Mouse (Mus musculus) hindbrain, embryonic 14.5 days (tissue): Measurements from ENCODE around the gene Sox10. TPM values are rescaled to one million over a fixed set of nuclear protein-coding genes. Genes with fewer than 3 reads are reported as not detected.

Experiments
- ATAC-seq: fragments of 200-750 bp; cut with Nextera tagmentation; 2 replicates; pipeline ENCODE4 v1.8.0; 2017; ENCODE audit warnings: moderate number of reproducible peaks, mild to moderate bottlenecking, moderate TSS enrichment, moderate library complexity; ENCODE audit not compliant: low FRiP score
- DNase-seq: peaks from one replicate; pipeline ENCODE4 v3.0.0-alpha.2; 2015; ENCODE audit warnings: low spot score
- H3K27ac ChIP-seq: fragments of 300-500 bp; sonication (generic); 2 replicates; pipeline ENCODE4 v1.5.1; 2014; ENCODE audit warnings: mild to moderate bottlenecking, moderate library complexity
- H3K27me3 ChIP-seq: fragments of 300-500 bp; sonication (generic); 2 replicates; pipeline ENCODE4 v1.6.1; 2014; ENCODE audit warnings: mild to moderate bottlenecking, low read length, mixed read lengths; ENCODE audit not compliant: control insufficient read depth, insufficient read depth
- H3K36me3 ChIP-seq: fragments of 300-500 bp; sonication (generic); replicated peaks from 2 replicates; pipeline ENCODE4 v1.6.1; 2014; ENCODE audit not compliant: control insufficient read depth, insufficient read depth
- H3K4me1 ChIP-seq: fragments of 300-500 bp; sonication (generic); replicated peaks from 2 replicates; pipeline ENCODE4 v1.6.1; 2014; ENCODE audit warnings: antibody characterized with exemption, low read length, mixed read lengths; ENCODE audit not compliant: control insufficient read depth, insufficient read depth
- H3K4me2 ChIP-seq: fragments of 300-500 bp; sonication (generic); replicated peaks from 2 replicates; pipeline ENCODE4 v1.6.1; 2014; ENCODE audit warnings: mild to moderate bottlenecking, moderate library complexity
- H3K4me3 ChIP-seq: fragments of 300-500 bp; sonication (generic); replicated peaks from 2 replicates; pipeline ENCODE4 v1.5.1; 2014; ENCODE audit warnings: mild to moderate bottlenecking, low read length
- H3K9ac ChIP-seq: fragments of 300-500 bp; sonication (generic); 2 replicates; pipeline ENCODE4 v1.6.1; 2014
- H3K9me3 ChIP-seq: fragments of 300-500 bp; sonication (generic); 2 replicates; pipeline ENCODE4 v1.6.1; 2016; ENCODE audit warnings: low read length; ENCODE audit not compliant: control insufficient read depth
- WGBS: fragments of 180-500 bp; shearing (Covaris S2); extraction: QIAGEN DNeasy Blood & Tissue Kit; methylation state at CpG from one replicate; pipeline ENCODE4 v1.1.7; 2014; 5-methylcytosine and 5-hydroxymethylcytosine counted together
- polyA plus RNA-seq: library from polyadenylated mRNA; unstranded; fragments of >200 nt; fragmentation: Nextera tagmentation; extraction: Ambion mirVana; gene quantifications from 2 replicates; pipeline ENCODE4 v1.2.1, GENCODE M21; 2014

Gene Sox10
- polyA plus RNA-seq, 1 experiment from 2014 or later, result 8.9 TPM

- no peak overlapping the region for H3K27ac ChIP-seq
- H3K9me3 ChIP-seq, result no peaks in the 10 kb centered on the region
- no peak overlapping the region for H3K4me3 ChIP-seq
- no peaks in the 10 kb centered on the region for H3K27me3 ChIP-seq
- ATAC-seq (no peak), DNase-seq (no peak)
- 86% methylated on average over 8 of the region's 8 CpGs for WGBS
- H3K36me3 ChIP-seq, result no peaks in the 10 kb centered on the region
- no peak overlapping the region for H3K9ac ChIP-seq
- H3K4me2 ChIP-seq, result no peak overlapping the region
- peaks cover 21% of the 10 kb centered on the region for H3K4me1 ChIP-seq
Measured at GRCm38 (mm10) chr15:79195492-79195891, 30.5 kb upstream of the Sox10 start.

GRCm38 (mm10) chr15:79194946-79195345, 29.9 kb upstream of the Sox10 start:
- ATAC-seq (no peak), DNase-seq (no peak)
- Histone ChIP-seq H3K4me2 (no peak overlapping the region), H3K4me3 (no peak overlapping the region), H3K36me3 (no peaks in the 10 kb centered on the region), H3K9ac (no peak overlapping the region), H3K9me3 (no peaks in the 10 kb centered on the region), H3K27ac (no peak overlapping the region), H3K4me1 (peaks cover 21% of the 10 kb centered on the region), H3K27me3 (no peaks in the 10 kb centered on the region)
- WGBS, result 58% methylated on average over 2 of the region's 2 CpGs

GRCm38 (mm10) chr15:79194048-79194447, 29.0 kb upstream of the Sox10 start:
- WGBS, result 78% methylated on average over 9 of the region's 9 CpGs
- no peaks in the 10 kb centered on the region for H3K36me3 ChIP-seq
- H3K4me1 ChIP-seq, result peaks cover 21% of the 10 kb centered on the region
- H3K4me3 ChIP-seq, result no peak overlapping the region
- 0 out of 2 replicates have a peak overlapping the region, but pooled peaks have one; percentile 24 for H3K9ac ChIP-seq
- H3K9me3 ChIP-seq, result no peaks in the 10 kb centered on the region
- no peak for DNase-seq
- no peak overlapping the region for H3K4me2 ChIP-seq
- H3K27ac ChIP-seq, result peak overlapping the region; percentile 80
- no peak for ATAC-seq
- no peaks in the 10 kb centered on the region for H3K27me3 ChIP-seq

- Histone ChIP-seq H3K36me3 (no peaks in the 10 kb centered on the region), H3K4me2 (peak overlapping the region; percentile 32), H3K9me3 (no peaks in the 10 kb centered on the region), H3K27me3 (no peaks in the 10 kb centered on the region), H3K9ac (peak overlapping the region; percentile 24; the same call in 1 of the 2 replicates), H3K4me3 (no peak overlapping the region), H3K27ac (peak overlapping the region; percentile 80), H3K4me1 (peaks cover 21% of the 10 kb centered on the region)
- DNase-seq (peak; percentile 60), ATAC-seq (peak; percentile 87)
- 15% methylated on average over 24 of the region's 27 CpGs for WGBS
Measured at GRCm38 (mm10) chr15:79192885-79193845, 28.1 kb upstream of the Sox10 start.

- no peaks in the 10 kb centered on the region for H3K9me3 ChIP-seq
- DNase-seq, result no peak
- H3K9ac ChIP-seq, result no peak overlapping the region
- peak overlapping the region; percentile 80 for H3K27ac ChIP-seq
- no peaks in the 10 kb centered on the region for H3K27me3 ChIP-seq
- H3K4me2 ChIP-seq, result peak overlapping the region; percentile 32; the same call in 1 of the 2 replicates
- ATAC-seq, result peak; percentile 14; the same call in 1 of the 2 replicates
- WGBS, result 57% methylated on average over 6 of the region's 6 CpGs
- no peak overlapping the region for H3K4me3 ChIP-seq
- peaks cover 21% of the 10 kb centered on the region for H3K4me1 ChIP-seq
- no peaks in the 10 kb centered on the region for H3K36me3 ChIP-seq
Measured at GRCm38 (mm10) chr15:79192450-79192849, 27.4 kb upstream of the Sox10 start.

GRCm38 (mm10) chr15:79191426-79191825, 26.4 kb upstream of the Sox10 start:
- H3K27me3 ChIP-seq, result no peaks in the 10 kb centered on the region
- H3K9me3 ChIP-seq, result no peaks in the 10 kb centered on the region
- no peak overlapping the region for H3K4me2 ChIP-seq
- no peaks in the 10 kb centered on the region for H3K36me3 ChIP-seq
- peaks cover 21% of the 10 kb centered on the region for H3K4me1 ChIP-seq
- 98% methylated on average over 2 of the region's 2 CpGs for WGBS
- no peak overlapping the region for H3K9ac ChIP-seq
- no peak for DNase-seq
- H3K27ac ChIP-seq, result no peak overlapping the region
- no peak for ATAC-seq
- H3K4me3 ChIP-seq, result no peak overlapping the region

- no peak overlapping the region for H3K27ac ChIP-seq
Measured at GRCm38 (mm10) chr15:79187819-79188218, 22.8 kb upstream of the Sox10 start.

GRCm38 (mm10) chr15:79185213-79185612, 20.2 kb upstream of the Sox10 start:
- Histone ChIP-seq H3K27me3 (no peaks in the 10 kb centered on the region), H3K4me3 (no peak overlapping the region), H3K27ac (no peak overlapping the region), H3K4me1 (no peaks in the 10 kb centered on the region), H3K4me2 (no peak overlapping the region), H3K36me3 (no peaks in the 10 kb centered on the region), H3K9ac (no peak overlapping the region), H3K9me3 (no peaks in the 10 kb centered on the region)
- 82% methylated on average over 10 of the region's 10 CpGs for WGBS
- ATAC-seq (no peak), DNase-seq (no peak)

More at GRCm38 (mm10) chr15:79187819-79188218, 22.8 kb upstream of the Sox10 start:
- Histone ChIP-seq H3K4me3 (no peak overlapping the region), H3K9ac (no peak overlapping the region), H3K4me1 (peaks cover 3% of the 10 kb centered on the region), H3K27me3 (no peaks in the 10 kb centered on the region), H3K36me3 (no peaks in the 10 kb centered on the region), H3K4me2 (no peak overlapping the region), H3K9me3 (no peaks in the 10 kb centered on the region)
- ATAC-seq (no peak), DNase-seq (no peak)
- 93% methylated on average over 8 of the region's 8 CpGs for WGBS

GRCm38 (mm10) chr15:79176905-79177304, 11.9 kb upstream of the Sox10 start:
- DNase-seq (no peak), ATAC-seq (no peak)
- no peaks in the 10 kb centered on the region for H3K9me3 ChIP-seq
- no peaks in the 10 kb centered on the region for H3K4me1 ChIP-seq
- H3K27me3 ChIP-seq, result no peaks in the 10 kb centered on the region
- H3K4me3 ChIP-seq, result no peak overlapping the region
- no peak overlapping the region for H3K4me2 ChIP-seq
- no peak overlapping the region for H3K27ac ChIP-seq
- WGBS, result 50% methylated on average over 6 of the region's 6 CpGs
- H3K9ac ChIP-seq, result no peak overlapping the region
- H3K36me3 ChIP-seq, result no peaks in the 10 kb centered on the region
